Mouse (Mus musculus) heart, embryonic 16.5 days (tissue): ENCODE results near the gene Zfp69. TPM values are rescaled to one million over a fixed set of nuclear protein-coding genes. Genes with fewer than 3 reads are reported as not detected.

Source experiments
- ATAC-seq: fragments of 200-750 bp; cut with Nextera tagmentation; replicated peaks from 2 replicates; pipeline ENCODE4 v1.8.0; 2017; ENCODE audit warnings: moderate number of reproducible peaks; ENCODE audit not compliant: insufficient read depth, low FRiP score; ENCODE audit errors: extremely low read depth
- H3K27ac ChIP-seq: fragments of 300-500 bp; sonication (generic); 2 replicates; pipeline ENCODE4 v1.5.1; 2014; ENCODE audit warnings: mild to moderate bottlenecking, low read length, control low read depth, moderate library complexity
- H3K27me3 ChIP-seq: fragments of 300-500 bp; sonication (generic); 2 replicates; pipeline ENCODE4 v1.6.1; 2014; ENCODE audit warnings: low read length, mixed read lengths; ENCODE audit not compliant: control insufficient read depth, insufficient read depth
- H3K36me3 ChIP-seq: fragments of 300-500 bp; sonication (generic); 2 replicates; pipeline ENCODE4 v1.6.1; 2014; ENCODE audit not compliant: control insufficient read depth, insufficient read depth
- H3K4me1 ChIP-seq: fragments of 300-500 bp; sonication (generic); 2 replicates; pipeline ENCODE4 v1.6.1; 2014; ENCODE audit warnings: low read length, mixed read lengths; ENCODE audit not compliant: control insufficient read depth, insufficient read depth
- H3K4me2 ChIP-seq: fragments of 300-500 bp; sonication (generic); 2 replicates; pipeline ENCODE4 v1.6.1; 2014; ENCODE audit warnings: low read depth, mild to moderate bottlenecking, control low read depth, low read length
- H3K4me3 ChIP-seq: fragments of 300-500 bp; sonication (generic); 2 replicates; pipeline ENCODE4 v1.5.1; 2014; ENCODE audit warnings: mild to moderate bottlenecking, control low read depth, low read length
- H3K9ac ChIP-seq: fragments of 300-500 bp; sonication (generic); 2 replicates; pipeline ENCODE4 v1.6.1; 2014; ENCODE audit warnings: low read length, control low read depth
- H3K9me3 ChIP-seq: fragments of 300-500 bp; sonication (generic); replicated peaks from 2 replicates; pipeline ENCODE4 v1.6.1; 2016; ENCODE audit warnings: low read length; ENCODE audit not compliant: control insufficient read depth
- WGBS: fragments of 180-500 bp; shearing (Covaris S2); extraction: QIAGEN DNeasy Blood & Tissue Kit; methylation state at CpG from one replicate; pipeline ENCODE4 v1.1.7; 2014; 5-methylcytosine and 5-hydroxymethylcytosine counted together
- polyA plus RNA-seq: library from polyadenylated mRNA; unstranded; fragments of >200 nt; fragmentation: Nextera tagmentation; extraction: Ambion mirVana; gene quantifications from 2 replicates; pipeline ENCODE4 v1.2.1, GENCODE M21; 2015

The Zfp69 gene
- polyA plus RNA-seq, 1 experiment from 2014 or later = 10.3 TPM

DNA sequence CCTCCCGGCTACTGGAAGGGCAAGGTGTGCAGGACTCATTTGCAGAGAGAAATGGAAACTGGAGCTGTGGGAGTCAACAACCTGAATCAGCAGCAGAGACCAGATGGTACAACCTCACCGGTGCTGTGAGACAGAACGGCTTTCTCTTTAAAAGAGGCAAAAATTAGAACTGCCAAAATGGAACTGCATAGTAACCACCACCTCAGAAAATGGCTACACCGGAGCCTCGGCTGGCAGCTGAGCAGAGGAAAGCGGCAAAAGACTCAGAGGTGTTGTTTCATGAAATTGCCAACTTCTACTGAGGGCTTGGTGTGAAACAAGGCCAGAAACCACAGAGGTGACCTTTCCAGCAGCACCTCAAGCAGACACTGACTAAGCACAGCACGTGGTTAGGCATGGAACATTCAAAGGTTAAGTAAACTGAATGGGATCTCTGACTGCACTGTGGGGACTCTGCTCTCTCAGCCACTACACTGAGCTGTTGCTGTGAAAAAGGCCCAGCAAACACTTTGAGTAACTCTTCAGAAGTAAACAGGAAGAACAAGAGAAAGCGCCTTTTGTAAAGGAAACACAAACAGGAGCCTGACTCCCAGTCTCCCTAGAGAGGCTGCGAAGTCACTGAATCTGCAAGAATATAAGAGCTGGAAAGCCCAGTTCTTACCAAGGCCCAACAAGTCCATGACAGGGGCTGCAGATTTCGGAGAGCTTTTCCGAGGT, 23.4 kb upstream of the Zfp69 start:
- H3K9me3 ChIP-seq = no peaks in the 10 kb centered on the region
- H3K36me3 ChIP-seq = peaks cover 22% of the 10 kb centered on the region
- no peak overlapping the region for H3K9ac ChIP-seq
- no peaks in the 10 kb centered on the region for H3K27me3 ChIP-seq
- no peak for ATAC-seq
- no peak overlapping the region for H3K4me3 ChIP-seq
- no peak overlapping the region for H3K4me2 ChIP-seq
- WGBS = 80% methylated on average over 11 of the region's 11 CpGs
- H3K27ac ChIP-seq = peak overlapping the region; percentile 59
- no peaks in the 10 kb centered on the region for H3K4me1 ChIP-seq

DNA sequence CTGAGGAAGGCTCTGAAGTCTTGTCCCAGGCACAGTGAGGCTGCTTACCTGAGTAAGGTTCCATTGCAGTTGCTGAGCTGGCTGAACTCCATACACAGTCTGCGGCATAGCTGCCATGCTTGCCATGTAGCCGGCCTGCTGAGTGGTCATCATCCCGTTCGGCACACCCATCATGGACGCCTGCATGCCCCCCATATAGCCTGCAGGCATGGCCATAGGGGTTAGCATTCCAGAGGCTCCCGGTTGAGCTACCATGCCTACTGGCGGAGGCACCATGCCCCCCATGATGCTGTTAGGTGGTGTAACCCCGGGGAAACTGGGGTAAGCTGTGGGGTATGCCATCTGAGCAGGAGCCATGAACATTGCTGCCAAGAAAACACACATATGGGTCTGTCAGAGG, 20.3 kb upstream of the Zfp69 start:
- WGBS = 93% methylated on average over 8 of the region's 8 CpGs
- no peaks in the 10 kb centered on the region for H3K4me1 ChIP-seq
- no peaks in the 10 kb centered on the region for H3K9me3 ChIP-seq
- H3K4me2 ChIP-seq = no peak overlapping the region
- no peaks in the 10 kb centered on the region for H3K27me3 ChIP-seq
- H3K36me3 ChIP-seq = peaks cover 23% of the 10 kb centered on the region
- H3K9ac ChIP-seq = no peak overlapping the region
- ATAC-seq = no peak
- no peak overlapping the region for H3K27ac ChIP-seq
- no peak overlapping the region for H3K4me3 ChIP-seq

DNA sequence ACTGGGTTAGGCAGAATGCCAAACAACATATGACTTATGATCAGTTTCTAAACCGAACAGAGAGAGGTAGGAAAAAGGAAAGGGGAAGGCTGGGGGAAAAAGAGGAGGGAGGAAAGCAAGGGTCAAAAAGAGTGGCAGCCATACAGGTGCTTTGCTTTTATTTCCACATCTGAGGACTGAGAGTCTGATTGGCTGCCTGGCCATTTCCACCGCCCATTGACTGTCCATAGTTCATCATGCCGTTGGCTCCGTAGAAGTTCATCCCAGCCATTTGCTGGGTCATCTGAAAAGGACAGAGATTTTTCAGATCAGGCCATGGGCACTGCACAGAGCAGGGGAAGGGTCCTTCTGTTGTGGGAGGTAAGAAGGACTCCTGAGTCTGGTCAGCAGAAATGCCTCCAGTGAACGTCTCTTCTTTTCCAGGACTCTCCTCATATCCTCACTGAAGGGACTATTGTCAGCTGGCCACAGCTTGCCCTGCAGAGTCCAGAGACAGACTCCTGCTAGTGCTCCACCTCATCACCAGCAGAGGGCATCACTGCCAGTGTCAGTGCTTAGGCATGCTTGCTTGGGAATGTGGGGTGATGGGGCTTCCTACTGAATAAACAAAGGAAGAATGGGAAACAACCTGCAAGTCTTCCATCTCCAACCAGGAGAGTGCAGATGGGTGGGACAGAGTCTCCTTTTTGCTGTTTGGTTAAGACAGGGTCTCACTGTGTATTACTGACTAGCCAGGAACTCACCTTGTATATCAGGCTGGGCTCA, 18.1 kb upstream of the Zfp69 start:
- ATAC-seq = no peak
- Histone ChIP-seq H3K36me3 (peaks cover 23% of the 10 kb centered on the region), H3K27me3 (no peaks in the 10 kb centered on the region), H3K9ac (no peak overlapping the region), H3K4me3 (no peak overlapping the region), H3K9me3 (no peaks in the 10 kb centered on the region), H3K27ac (no peak overlapping the region), H3K4me1 (peaks cover 3% of the 10 kb centered on the region; the same call in 1 of the 2 replicates), H3K4me2 (no peak overlapping the region)
- WGBS = 83% methylated on average over 5 of the region's 5 CpGs

DNA sequence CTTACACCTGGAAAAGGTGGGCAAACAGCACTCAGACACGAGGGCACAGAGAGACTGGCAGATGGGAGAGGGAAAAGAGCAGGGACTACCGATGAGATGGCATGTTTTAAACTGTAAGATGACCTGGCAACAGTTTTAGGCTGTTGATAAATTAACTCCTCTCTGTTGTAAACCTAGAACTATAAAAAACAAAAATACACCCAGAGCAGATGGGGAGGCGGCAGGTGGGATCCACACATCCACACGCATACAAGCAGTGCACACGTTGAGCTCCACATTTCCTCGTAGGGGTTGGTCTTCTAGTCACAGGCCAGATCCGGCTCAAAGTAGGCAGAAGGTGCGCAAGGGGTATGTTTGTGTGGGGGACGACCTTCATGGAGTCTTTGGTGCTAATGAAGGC, 17.0 kb upstream of the Zfp69 start:
- no peak for ATAC-seq
- H3K4me1 ChIP-seq = peaks cover 3% of the 10 kb centered on the region; the same call in 1 of the 2 replicates
- no peaks in the 10 kb centered on the region for H3K27me3 ChIP-seq
- H3K27ac ChIP-seq = no peak overlapping the region
- H3K9me3 ChIP-seq = no peaks in the 10 kb centered on the region
- 92% methylated on average over 9 of the region's 9 CpGs for WGBS
- H3K4me3 ChIP-seq = no peak overlapping the region
- H3K4me2 ChIP-seq = no peak overlapping the region
- peaks cover 21% of the 10 kb centered on the region for H3K36me3 ChIP-seq
- H3K9ac ChIP-seq = no peak overlapping the region

DNA sequence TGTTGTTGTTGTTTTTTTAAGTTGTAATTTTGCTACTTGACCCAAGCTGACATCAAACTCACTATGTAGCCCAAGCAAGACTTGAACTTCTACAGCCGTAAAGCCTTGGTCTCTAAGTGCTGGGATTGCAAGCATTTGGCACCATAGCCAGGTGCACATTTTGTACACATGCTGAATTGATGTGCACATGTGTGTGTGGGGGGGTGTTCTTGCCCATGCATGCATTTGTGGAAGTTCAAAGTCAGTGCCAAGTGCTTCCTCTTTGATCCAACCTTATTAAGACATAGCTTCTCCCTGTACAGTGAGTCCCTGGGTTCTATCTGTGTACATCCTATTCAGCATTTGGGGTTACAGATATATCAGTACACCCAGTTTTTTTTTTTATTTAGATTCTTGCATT, 4.1 kb upstream of the Zfp69 start:
- Histone ChIP-seq H3K9me3 (no peaks in the 10 kb centered on the region), H3K9ac (no peak overlapping the region), H3K36me3 (no peaks in the 10 kb centered on the region), H3K4me3 (no peak overlapping the region), H3K4me1 (peaks cover 7% of the 10 kb centered on the region), H3K4me2 (no peak overlapping the region), H3K27ac (no peak overlapping the region), H3K27me3 (no peaks in the 10 kb centered on the region)
- ATAC-seq = no peak
- WGBS = 79% methylated on average over 1 of the region's 1 CpGs

DNA sequence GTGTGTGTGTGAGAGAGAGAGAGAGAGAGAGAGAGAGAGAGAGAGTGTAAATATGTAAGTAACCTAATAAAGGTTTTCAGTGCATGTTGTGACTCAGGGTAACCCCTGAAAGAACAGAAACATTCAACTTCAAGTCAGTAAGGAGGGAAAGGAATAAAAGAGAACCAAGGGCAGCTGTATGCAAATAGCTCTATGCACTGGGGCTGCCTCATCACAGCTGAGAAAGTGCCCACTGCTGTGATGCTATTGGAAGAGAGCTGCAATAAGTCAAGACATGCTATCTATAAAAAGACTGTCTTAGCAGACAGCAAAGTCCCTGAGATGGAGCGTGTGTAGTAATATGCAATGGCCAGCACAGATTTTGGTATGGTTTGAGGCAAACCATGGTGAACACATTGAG, 2.2 kb upstream of the Zfp69 start:
- H3K27me3 ChIP-seq = no peaks in the 10 kb centered on the region
- 68% methylated on average over 1 of the region's 1 CpGs for WGBS
- H3K4me1 ChIP-seq = peaks cover 8% of the 10 kb centered on the region
- no peak overlapping the region for H3K27ac ChIP-seq
- H3K4me2 ChIP-seq = no peak overlapping the region
- H3K9ac ChIP-seq = no peak overlapping the region
- H3K36me3 ChIP-seq = no peaks in the 10 kb centered on the region
- no peaks in the 10 kb centered on the region for H3K9me3 ChIP-seq
- H3K4me3 ChIP-seq = no peak overlapping the region
- no peak for ATAC-seq

DNA sequence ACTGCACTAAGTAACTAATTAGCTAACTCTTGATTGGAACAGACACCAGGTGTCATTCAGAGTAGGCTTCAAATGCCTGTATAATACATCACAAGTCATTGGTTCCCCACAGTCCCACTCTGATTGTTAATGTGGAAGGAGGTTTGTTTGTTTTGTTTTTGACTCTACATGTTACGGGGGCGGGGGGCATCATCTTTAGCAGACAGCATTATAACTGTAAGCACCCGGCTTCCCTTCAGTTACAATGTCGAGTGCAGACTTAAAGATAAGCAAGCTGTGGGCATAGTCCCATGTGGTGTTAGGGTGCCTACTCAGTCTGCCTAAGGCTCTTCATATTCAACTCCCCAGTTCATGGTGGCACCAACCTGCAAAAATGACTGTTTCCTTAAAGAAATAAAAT, 1.5 kb upstream of the Zfp69 start:
- no peaks in the 10 kb centered on the region for H3K9me3 ChIP-seq
- H3K9ac ChIP-seq = no peak overlapping the region
- H3K27ac ChIP-seq = 0 out of 2 replicates have a peak overlapping the region, but pooled peaks have one; percentile 25
- peaks cover 8% of the 10 kb centered on the region for H3K4me1 ChIP-seq
- no peaks in the 10 kb centered on the region for H3K27me3 ChIP-seq
- 53% methylated on average over 4 of the region's 4 CpGs for WGBS
- H3K4me2 ChIP-seq = no peak overlapping the region
- ATAC-seq = no peak
- no peak overlapping the region for H3K4me3 ChIP-seq
- peaks cover 3% of the 10 kb centered on the region; the same call in 1 of the 2 replicates for H3K36me3 ChIP-seq

DNA sequence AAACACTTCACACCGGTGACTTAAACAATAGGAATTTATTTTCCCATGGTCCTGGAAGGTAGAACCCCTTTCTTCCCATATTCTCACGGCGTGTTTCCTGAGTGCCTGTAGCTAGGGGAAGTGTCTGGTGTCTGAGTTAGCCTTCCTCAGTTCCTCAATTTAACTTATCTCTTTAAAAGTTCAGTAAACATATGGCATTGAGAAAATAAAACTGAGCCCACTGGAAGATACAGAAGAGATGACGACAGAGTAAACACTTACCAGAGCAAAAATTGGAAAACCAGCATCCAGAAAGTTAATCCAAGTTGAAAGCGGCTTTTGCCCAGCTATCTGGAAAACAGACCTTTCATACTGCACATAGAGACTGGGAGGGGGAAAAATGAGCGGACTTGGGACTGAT, 664 bp upstream of the Zfp69 start:
- no peak; the same call in 1 of the 2 replicates for ATAC-seq
- WGBS = 30% methylated on average over 6 of the region's 6 CpGs
- Histone ChIP-seq H3K4me1 (peaks cover 8% of the 10 kb centered on the region), H3K27me3 (no peaks in the 10 kb centered on the region), H3K4me3 (peak overlapping the region; percentile 92), H3K9ac (peak overlapping the region; percentile 96), H3K27ac (peak overlapping the region; percentile 93), H3K9me3 (no peaks in the 10 kb centered on the region), H3K36me3 (peaks cover 6% of the 10 kb centered on the region), H3K4me2 (peak overlapping the region; percentile 93)

DNA sequence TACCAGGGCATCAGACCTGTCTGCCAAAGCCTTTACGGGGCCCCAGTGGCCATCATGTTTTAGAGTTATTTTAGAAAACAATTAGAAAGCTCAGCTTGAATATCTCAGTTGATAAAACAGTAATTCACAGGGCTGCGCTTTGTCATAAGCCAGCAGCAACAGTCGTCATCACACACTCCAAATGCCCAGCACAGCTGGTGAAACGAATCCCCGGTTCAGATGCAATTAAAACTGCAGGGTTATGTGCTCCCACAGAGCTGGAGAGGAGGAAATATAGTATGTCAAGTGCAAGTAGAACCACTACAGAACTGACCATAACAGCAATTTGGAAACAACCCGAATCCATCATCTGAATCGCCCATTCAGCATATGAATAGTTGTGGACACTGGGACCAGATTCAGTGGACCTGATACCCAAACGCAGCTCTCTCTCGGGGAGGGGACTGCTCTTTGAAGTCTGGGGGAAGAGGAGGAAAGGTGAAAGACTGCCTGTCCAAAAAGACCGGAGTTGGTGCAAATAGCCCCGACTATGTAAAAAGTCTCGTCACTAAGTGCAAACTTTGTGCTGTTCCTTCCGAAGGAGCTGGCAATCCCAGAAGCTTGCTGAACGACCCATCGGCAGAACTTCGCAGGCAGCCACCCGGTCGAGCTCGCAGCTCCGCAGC, 604 bp downstream of the Zfp69 start:
- peak overlapping the region; percentile 92 for H3K4me3 ChIP-seq
- 2% methylated on average over 20 of the region's 20 CpGs for WGBS
- H3K27ac ChIP-seq = peak overlapping the region; percentile 93
- peak overlapping the region; percentile 96 for H3K9ac ChIP-seq
- H3K9me3 ChIP-seq = no peaks in the 10 kb centered on the region
- H3K4me2 ChIP-seq = peak overlapping the region; percentile 93
- H3K27me3 ChIP-seq = no peaks in the 10 kb centered on the region
- peaks cover 8% of the 10 kb centered on the region for H3K4me1 ChIP-seq
- peaks cover 15% of the 10 kb centered on the region for H3K36me3 ChIP-seq
- ATAC-seq = no peak; the same call in 1 of the 2 replicates
